Mouse (Mus musculus): Measurements from ENCODE around the gene Synpo2.

The Synpo2 gene

DNA sequence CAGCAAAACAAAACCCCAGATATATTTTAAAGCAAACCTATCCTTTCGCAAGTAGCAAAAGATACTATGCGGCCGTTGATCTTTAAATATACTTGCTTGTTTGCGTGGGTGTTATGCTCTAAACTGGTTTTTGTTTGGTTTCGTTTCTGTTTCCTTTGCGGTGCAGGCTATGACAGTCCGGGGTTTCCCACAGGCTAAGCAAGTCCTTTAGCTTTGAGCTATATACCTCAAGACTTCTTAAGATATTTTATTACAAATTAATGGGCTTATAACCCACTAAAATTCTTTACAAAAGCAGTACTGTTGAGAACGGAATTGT lies 61.6 kb downstream of the Synpo2 start:
- in situ Hi-C loops (cut with MboI; ENCODE audit: low pct_unique_long_range_greater_than_20kb in 1 of 2, low sequenced_read_pairs in 2 of 2, unreplicated experiment in 1 of 2), result no loop called here

DNA sequence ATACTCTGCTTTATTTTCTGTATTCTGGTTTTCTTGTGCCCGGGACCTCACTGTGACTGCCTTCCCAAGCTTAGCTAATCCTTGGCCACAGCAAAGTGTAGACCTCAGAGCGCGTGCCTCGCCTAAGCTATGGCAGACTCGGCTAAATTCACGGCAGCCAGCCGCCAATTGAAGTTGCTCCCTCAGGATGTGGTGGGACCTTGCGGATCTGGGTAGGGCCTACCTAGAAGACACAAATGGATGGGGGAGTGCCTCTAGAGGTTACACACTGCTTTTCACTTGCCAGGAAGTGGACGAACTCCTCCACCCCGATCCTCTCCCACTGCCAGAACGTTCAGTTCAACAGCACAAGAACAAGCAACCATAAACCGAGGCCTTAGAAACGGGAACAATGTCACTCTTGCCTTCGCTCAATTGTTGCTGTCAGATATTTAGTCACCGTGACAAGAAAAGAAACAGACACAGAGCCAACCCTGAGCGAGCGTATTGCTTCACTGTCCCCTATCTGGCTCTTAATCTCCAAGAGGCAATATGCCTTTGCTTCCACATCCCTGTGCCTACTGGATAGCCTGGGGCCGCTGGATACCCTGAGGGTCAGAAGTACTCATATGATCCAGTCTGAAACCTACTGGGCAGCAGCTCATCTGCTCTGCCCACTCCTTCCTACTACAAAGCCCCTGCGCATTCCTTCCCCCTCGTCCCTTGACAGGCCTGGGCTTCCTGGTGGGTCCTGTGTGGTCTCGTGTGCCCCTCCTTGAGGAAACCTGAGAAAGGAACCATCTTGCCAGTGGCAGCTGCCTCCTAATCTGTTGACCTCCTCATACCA lies 62.2 kb downstream of the Synpo2 start:
- in situ Hi-C loops (cut with MboI; ENCODE audit: low pct_unique_long_range_greater_than_20kb in 1 of 2, low sequenced_read_pairs in 2 of 2, unreplicated experiment in 1 of 2), result no loop called here

DNA sequence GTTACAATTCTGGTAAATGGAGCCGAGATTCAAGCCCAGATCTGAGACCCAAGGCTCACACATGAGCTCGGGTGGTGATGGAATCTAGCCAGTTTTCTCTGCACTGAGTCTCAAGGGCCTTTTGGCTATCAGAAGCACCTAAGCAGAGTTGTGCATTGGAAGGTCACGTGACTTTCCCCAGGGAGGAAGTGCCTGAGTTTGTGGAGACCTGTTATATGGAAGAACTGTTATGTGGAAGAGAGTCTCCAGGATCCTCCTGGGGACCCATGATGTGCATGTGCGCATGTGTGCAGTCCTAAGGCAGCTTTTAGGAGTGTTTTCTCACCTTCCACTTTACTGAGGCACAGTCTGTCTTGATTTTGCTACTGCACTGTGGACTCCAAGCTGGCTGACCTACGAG lies 63.8 kb downstream of the Synpo2 start:
- in situ Hi-C loops (cut with MboI; ENCODE audit: low pct_unique_long_range_greater_than_20kb in 1 of 2, low sequenced_read_pairs in 2 of 2, unreplicated experiment in 1 of 2), result no loop called here

DNA sequence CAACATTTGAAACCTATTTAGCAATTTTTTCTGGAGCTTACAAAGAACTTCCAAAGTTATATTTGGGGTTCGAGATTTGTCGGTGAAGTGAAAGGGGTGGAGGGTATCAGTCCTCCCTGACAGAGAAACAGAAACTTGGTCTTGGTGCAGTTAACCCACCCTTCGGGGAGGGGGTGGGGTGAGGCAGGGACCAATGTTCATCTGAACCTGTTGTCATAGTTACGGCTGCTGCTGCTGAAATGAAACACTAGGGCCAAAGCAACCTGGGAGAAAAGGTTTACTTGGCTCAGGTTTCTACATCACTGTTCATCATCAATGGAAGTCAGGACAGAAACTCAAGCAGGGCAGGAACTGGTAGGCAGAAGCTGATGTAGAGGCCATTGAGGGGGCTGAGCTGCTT lies 66.6 kb downstream of the Synpo2 start:
- in situ Hi-C loops (cut with MboI; ENCODE audit: low pct_unique_long_range_greater_than_20kb in 1 of 2, low sequenced_read_pairs in 2 of 2, unreplicated experiment in 1 of 2), result no loop called here

DNA sequence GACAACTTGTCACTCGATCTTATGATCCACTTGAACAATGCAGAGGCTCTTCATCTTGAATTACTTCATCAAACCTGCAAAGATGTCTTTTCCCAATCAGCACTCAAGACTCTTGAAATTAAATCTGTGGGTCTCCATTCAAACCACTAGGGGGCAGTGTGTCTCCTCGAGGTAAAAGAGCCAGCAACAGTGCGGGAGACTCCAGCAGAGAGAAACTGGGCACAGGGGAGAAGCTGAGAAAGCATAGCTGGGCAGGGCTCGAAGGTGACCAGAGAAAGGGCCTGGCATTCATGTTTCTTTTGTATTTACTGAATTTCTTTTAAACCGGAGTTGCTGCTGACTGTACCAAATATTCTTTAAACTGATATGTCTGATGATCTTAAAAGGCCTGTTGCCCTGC lies 67.1 kb downstream of the Synpo2 start:
- in situ Hi-C loops (cut with MboI; ENCODE audit: low pct_unique_long_range_greater_than_20kb in 1 of 2, low sequenced_read_pairs in 2 of 2, unreplicated experiment in 1 of 2), result no loop called here

DNA sequence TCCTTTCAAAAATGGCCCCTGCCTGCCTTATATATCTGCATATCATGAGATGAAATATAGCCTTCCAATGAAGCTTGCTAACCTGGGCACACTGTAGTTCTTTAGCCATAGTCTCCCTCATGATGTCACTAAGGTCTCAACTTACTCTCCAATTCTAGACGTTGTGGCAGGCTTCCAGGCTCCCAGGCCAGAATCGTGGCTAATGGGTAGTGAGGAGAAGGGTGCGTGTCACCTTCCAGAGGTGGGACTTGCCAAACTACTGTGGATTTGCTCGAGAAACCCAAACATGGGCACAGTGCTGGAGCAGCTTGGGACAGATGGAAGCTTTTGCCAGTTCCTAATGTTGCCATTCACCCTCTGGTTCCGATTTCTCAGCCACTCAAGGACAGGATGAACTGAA lies 69.5 kb downstream of the Synpo2 start:
- in situ Hi-C loops (cut with MboI; ENCODE audit: low pct_unique_long_range_greater_than_20kb in 1 of 2, low sequenced_read_pairs in 2 of 2, unreplicated experiment in 1 of 2), result no loop called here

DNA sequence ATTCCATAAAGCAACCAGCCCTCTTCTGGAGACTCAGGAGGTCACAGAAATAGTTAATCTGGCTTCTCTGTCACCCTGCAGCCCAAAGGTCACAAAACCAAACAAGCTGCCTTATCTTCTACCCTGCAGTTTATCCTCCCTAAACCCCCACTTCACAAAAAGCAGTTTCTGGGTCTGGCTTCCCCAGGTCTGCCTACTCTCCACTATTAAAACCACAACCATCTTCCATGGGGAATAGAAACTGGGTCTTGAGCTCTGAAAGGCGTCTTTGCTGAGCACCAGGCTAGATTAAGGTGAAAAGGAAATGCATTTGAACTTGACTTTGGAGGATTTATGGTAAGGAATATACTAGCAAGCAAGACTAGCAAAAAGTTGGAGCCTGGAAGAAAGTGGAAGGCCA lies 71.8 kb downstream of the Synpo2 start:
- in situ Hi-C loops (cut with MboI; ENCODE audit: low pct_unique_long_range_greater_than_20kb in 1 of 2, low sequenced_read_pairs in 2 of 2, unreplicated experiment in 1 of 2), result loop anchor here in 1 of 2 experiments (5.0 kb wide), 2 partner anchors 158 to 188 kb away; no protein-coding TSS in a partner anchor

DNA sequence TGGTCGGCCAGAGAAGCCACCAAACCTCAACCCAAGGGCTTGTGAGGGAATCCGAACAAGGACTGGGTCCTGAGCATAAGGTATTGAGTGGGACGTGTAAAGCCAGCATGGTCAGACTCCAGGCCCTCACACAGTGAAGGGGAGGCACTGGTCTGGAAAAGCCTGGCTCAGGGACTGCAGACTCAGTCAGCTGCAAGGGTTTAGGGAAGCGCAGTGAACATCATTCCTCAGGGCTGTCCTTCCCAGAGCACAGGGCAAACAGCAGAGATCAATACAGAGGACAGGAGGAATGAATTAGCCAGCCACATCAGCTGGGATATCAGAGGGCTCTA lies 72.8 kb downstream of the Synpo2 start:
- in situ Hi-C loops (cut with MboI; ENCODE audit: low pct_unique_long_range_greater_than_20kb in 1 of 2, low sequenced_read_pairs in 2 of 2, unreplicated experiment in 1 of 2), result loop anchor here in 1 of 2 experiments (5.0 kb wide), 2 partner anchors 159 to 189 kb away; no protein-coding TSS in a partner anchor

DNA sequence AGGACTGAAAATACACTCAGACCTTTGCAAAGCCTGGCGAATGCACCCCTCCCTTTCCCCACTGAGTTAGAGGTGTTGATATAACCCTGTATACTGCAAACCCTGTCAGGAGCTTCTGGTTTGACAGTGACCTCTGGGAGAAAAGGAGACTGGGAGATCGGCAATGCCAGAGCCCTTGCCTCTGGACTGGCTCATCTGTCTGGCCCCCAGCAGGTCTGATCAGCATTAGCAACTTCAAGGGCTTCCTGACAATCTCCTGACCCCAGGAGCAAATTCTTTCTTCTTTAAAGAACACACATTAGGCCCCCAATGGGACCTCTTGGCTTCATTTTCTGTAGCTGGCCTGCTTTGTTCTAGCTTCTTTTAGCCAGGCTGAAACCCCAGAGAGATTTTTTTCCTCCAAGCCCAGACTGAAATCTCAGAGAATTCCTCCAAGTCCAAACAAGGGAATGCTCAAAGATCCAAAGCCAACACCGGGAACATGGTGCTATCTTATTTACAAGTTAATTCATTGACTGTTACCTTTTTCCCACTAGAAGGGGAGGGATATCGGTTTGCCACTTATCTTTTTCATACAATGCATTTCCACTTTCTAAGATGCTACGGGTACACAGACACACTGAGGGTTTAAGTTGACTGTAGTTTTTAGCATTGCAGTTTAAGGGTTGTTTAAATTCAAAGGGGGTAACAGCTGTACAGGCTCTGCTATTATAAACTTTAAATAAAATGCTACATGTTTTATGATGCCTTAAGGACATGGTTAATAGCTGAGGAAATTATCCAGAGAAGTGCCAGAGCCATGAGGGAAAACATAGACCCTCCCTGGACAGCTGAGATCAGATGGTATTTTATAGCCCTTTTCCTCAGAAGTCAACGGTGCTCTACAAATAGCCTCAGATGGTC lies 73.4 kb downstream of the Synpo2 start:
- in situ Hi-C loops (cut with MboI; ENCODE audit: low pct_unique_long_range_greater_than_20kb in 1 of 2, low sequenced_read_pairs in 2 of 2, unreplicated experiment in 1 of 2), result loop anchor here in 1 of 2 experiments (5.0 kb wide), 2 partner anchors 160 to 190 kb away; no protein-coding TSS in a partner anchor

DNA sequence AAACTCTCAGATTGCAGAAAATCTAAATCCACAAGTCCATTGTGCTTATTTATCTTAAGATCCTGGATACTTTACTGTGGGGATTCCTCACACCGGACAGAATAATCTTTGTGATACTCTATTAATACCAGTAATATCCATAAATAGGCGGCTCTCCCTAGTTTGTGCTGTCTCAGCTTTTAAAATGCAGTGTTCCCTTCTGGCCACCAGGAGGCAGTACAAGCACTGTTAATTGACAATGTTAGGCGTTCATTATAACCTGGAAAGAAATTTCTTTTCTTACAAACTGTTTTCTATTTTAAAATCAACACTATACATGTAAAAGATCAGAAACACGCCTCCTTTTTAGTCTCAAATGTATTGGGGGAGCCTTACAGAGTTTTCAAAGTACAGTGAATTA lies 75.2 kb downstream of the Synpo2 start:
- in situ Hi-C loops (cut with MboI; ENCODE audit: low pct_unique_long_range_greater_than_20kb in 1 of 2, low sequenced_read_pairs in 2 of 2, unreplicated experiment in 1 of 2), result loop anchor here in 1 of 2 experiments (5.0 kb wide), 2 partner anchors 162 to 192 kb away; no protein-coding TSS in a partner anchor

DNA sequence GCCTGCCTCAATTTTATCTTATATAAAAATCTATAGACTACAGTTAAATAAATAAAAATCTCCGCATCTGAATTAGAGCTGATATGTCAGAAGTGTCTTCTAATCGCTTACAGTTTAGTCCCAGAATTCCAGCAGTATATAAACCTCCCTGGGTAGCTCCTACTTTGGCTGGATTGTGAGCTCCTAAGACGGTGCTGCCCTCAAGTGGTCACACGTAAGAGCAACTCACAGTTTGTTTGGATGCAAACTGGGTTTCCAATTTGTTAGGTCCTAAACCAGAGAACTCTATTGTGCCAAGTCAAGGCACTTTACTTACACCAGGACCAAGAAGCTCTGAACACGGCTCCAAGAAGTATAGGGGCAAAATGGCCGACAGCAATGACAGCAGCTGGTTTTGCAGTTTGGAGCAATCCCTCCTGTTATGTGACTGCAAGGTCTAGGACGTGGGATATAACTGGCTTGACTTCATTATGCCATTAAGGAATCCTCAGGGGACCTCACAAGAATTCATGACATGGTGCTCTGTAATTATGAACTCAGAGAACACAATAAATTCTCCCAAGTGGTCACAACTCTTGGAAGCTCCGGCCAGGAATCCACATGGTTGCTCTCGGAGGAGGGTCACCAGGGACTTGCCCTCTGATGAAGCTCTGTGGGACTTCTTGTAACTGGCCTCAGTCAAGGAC lies 76.7 kb downstream of the Synpo2 start:
- in situ Hi-C loops (cut with MboI; ENCODE audit: low pct_unique_long_range_greater_than_20kb in 1 of 2, low sequenced_read_pairs in 2 of 2, unreplicated experiment in 1 of 2), result loop anchor here in 1 of 2 experiments (5.0 kb wide), 1 partner anchor 163 kb away; no protein-coding TSS in a partner anchor

DNA sequence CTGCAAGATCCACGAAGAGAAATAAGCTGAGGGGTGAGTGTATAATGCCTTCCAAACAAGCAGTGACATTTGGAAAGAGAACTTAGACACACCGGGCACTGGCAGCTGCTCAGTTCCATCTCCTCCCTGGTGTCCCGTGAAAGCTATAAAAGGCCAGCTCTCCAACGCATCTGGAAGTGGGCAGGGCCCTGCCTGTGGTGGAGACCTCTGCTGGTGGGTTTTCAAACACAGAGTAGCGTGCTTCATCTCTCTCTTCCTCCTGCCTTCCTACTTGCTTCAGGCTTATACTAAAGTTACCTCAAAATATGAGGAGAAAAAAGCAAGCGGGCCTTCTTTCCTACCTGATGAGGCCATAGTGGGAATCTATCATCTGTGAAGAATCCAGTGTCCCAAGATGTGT lies 77.4 kb downstream of the Synpo2 start:
- in situ Hi-C loops (cut with MboI; ENCODE audit: low pct_unique_long_range_greater_than_20kb in 1 of 2, low sequenced_read_pairs in 2 of 2, unreplicated experiment in 1 of 2), result loop anchor here in 1 of 2 experiments (5.0 kb wide), 1 partner anchor 164 kb away; no protein-coding TSS in a partner anchor

DNA sequence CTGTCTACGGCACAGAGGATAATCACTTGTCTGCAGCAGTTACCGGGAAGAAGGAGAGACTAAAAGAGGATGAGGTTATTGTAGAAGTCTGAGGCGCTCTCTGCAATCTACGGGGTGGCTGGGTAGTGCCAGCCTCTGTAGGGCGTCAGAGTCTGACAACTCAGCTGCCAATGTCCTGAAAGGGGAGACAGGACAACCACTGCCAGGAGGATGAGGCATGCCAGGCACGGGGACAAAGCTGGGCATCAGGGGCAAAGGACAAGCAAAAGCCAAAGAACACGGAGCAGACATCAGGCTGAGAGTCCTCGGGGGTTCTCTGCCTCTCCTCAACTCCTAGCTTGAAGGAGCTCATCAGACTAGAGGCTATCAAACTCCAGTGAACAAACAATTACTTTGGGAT lies 82.6 kb downstream of the Synpo2 start:
- in situ Hi-C loops (cut with MboI; ENCODE audit: low pct_unique_long_range_greater_than_20kb in 1 of 2, low sequenced_read_pairs in 2 of 2, unreplicated experiment in 1 of 2), result no loop called here

DNA sequence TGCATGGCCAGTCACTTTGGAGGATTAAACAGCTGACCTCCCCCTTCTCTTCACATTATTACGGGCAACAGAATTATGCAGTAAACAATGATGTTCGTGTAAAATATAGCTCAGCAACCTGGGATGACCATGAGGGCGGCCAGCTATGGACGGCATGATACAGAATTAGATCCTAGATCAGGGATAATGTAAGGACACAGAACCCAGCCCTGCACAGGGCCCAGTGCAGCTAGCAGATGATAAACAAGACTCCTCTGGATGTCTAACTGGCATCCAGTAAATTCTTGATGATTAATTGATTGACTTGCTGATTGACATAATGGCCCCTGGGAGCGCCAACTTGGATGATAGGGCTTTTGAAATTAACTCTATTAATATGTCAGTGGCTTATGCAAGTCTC lies 83.0 kb downstream of the Synpo2 start:
- in situ Hi-C loops (cut with MboI; ENCODE audit: low pct_unique_long_range_greater_than_20kb in 1 of 2, low sequenced_read_pairs in 2 of 2, unreplicated experiment in 1 of 2), result no loop called here

DNA sequence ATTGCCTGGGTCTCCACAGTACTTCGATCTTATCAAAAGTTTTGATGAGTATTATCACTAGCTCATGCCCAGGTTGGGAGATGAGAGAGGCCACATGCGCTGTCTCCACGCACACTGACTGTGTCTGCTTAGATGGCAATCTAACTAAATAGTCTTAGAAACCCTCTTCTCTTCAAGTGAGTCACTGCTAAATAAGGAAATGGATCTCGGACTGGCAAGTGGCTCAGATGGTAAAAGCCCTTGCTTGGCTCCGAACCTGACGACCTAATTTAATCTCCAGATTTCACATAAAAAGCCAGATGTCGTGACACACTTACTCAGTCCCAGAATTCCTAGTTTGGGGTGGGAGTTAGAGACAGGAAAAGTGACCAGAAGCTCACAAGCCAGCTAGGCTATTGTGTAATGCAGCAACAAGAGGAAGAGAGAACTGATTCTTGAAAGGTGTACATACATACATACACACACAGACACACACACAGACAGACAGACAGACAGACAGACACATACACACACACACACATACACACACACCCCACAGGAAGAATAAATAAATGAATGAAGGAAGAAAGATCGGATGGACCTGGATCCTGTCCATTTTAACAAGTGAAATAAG lies 85.3 kb downstream of the Synpo2 start:
- in situ Hi-C loops (cut with MboI; ENCODE audit: low pct_unique_long_range_greater_than_20kb in 1 of 2, low sequenced_read_pairs in 2 of 2, unreplicated experiment in 1 of 2), result no loop called here

DNA sequence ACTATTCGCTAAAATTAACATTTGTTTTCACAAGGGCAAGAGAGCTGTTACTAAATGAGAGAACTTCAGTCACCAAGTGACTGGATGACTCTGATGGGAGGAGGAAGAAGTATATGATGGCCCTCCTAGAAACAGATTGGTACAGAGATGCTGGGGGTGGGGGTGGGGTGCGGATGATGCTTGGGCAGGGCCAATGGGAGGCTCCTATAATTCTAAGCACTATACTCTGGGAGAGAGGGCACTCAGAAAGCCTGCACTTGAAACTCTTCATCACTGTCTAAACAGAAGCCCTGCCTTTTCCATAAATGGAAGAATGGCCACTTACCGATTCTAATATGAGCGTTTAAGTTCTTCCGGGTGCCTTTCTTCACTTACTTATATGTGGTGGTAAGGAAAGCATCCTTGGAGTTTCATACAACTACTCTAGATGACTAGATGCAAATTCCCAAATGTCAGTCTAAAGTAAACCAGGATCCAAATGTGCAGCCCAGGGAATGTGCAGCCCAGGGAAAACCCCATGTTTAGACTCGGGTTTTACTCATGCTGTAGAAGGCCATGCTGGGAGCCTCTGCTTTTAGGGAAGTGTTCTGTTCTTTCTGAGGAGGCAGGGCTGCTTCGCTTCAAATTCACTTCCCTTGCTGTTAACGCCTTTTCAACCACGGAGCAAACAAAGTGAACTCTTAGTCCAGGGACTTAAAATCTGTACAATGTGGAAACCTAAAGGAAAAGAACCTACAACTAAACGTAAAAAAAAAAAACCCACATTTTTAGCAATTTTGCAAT lies 86.4 kb downstream of the Synpo2 start:
- in situ Hi-C loops (cut with MboI; ENCODE audit: low pct_unique_long_range_greater_than_20kb in 1 of 2, low sequenced_read_pairs in 2 of 2, unreplicated experiment in 1 of 2), result no loop called here

DNA sequence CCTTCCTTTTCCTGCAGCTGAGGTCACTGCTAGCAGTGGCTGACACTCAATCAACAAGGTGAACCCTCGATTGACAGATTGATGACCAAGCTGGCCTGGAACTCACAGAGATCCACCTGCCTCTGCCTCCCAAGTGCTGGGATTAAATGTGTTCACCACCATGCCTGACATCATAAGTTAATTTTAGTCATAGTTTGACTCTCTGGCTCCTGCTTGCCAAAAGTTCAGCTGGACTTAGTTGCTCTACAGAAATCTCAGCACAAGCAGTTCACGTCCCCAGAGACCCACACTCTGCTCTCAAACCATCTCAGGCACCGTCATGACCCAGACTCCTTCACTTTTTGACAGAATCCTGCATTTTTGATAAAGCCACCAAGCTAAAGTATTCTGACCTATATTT lies 87.3 kb downstream of the Synpo2 start:
- in situ Hi-C loops (cut with MboI; ENCODE audit: low pct_unique_long_range_greater_than_20kb in 1 of 2, low sequenced_read_pairs in 2 of 2, unreplicated experiment in 1 of 2), result no loop called here

DNA sequence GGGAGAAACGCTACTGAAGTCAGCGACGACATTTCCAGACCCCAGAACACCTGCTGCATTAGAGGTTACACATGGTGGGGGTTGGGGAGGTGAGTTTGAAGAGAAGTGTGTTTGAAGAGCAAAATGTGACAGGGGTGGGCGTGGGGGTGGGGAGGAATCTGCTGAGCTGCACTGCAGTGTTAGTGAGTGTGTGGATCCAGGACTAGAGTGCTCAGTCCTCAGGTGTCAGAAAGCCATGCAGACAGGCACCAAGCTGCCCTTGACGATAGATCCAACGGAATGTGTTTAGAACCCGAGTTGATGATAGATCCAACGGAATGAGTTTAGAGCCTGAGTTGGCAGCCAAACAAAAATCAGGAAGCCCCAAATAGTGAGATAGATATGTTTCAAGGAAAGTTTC lies 89.4 kb downstream of the Synpo2 start:
- in situ Hi-C loops (cut with MboI; ENCODE audit: low pct_unique_long_range_greater_than_20kb in 1 of 2, low sequenced_read_pairs in 2 of 2, unreplicated experiment in 1 of 2), result no loop called here

All from mouse embryonic stem cell (cell line).